Mouse (Mus musculus): ENCODE results near the gene Vmn1r79.
"Not testable (repeated sequence)": the region's sequence is repeated elsewhere in the genome, so short reads cannot be mapped to it uniquely, and the experiment has no call there.

Vmn1r79 gene

GRCm38 (mm10) chr7:12170979-12171378 lies at the start of gene Vmn1r79:
Gene Vmn1r79 (plus strand): TSS chr7:12171279.
- not testable (repeated sequence) for DNase-seq (ENCODE audit: low spot score)

- no peak for DNase-seq (ENCODE audit: low spot score)
Observed at GRCm38 (mm10) chr7:12149957-12150356, 21.1 kb upstream of the Vmn1r79 start, which contains the start of gene Vmn1r78. Gene Vmn1r78 (plus strand): TSS chr7:12150257.

- not testable (repeated sequence) for DNase-seq (ENCODE audit: low spot score)
Observed at GRCm38 (mm10) chr7:12156463-12156862, 14.6 kb upstream of the Vmn1r79 start.

DNA sequence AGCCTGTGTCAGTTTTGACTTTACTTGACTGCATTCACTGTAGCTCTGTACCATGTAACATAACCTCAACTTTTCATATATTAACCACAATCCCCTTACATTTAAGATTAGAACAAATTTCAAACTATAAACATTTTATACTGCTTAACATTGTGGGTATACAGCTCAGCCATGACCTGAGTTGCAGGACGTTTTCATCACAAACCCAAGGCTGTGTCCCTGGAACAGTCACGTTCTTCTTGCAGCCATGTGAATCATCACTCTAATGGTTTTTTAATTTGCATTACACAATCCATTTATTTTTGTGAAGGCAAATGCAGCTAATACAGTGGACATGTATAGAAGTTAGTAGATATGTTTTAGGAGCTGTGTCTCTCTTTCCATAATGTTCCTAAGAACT lies 1.8 kb downstream of the Vmn1r79 start:
- not testable (repeated sequence) for DNase-seq (ENCODE audit: low spot score)

DNA sequence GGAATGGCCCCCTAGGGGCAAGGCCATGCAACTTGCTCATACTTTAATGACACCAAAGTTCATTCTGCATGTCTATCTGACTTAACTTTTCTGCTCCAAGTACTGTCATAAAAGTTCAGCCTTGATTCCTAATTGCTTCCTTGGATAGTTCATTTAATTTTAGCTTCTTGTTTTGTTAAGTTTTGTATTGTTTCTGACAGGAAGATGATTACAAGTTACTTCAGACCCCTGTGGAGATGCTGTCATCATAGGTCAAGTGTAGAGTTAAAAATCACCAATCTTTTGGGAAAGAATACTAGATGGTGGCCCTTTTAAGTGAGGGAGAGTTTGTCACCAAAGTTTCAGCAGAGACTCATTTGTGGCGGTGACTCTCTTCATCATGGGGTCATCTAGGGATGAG lies 17.9 kb downstream of the Vmn1r79 start, which contains the start of gene Vmn1r80:
Gene Vmn1r80 (plus strand): TSS at position 301 of the 400 bp plus-strand sequence.
- no peak for DNase-seq (ENCODE audit: low spot score)

GRCm38 (mm10) chr7:12204141-12204540 lies 33.1 kb downstream of the Vmn1r79 start:
- no peak for DNase-seq (ENCODE audit: low spot score)

Measured in layer of hippocampus, adult 9-10 months (tissue).